Mouse (Mus musculus) thymus, adult 2 months (tissue): ENCODE data around the gene Sp9. TPM values are rescaled to one million over a fixed set of nuclear protein-coding genes. Genes with fewer than 3 reads are reported as not detected.

Experiments used
- DNase-seq: peaks from one replicate; pipeline ENCODE4 v3.0.0; 2021
- H3K27ac ChIP-seq: fragments of 200-500 bp; 2 replicates; pipeline ENCODE4 v1.5.1; 2012; ENCODE audit warnings: low read length, control low read depth; ENCODE audit not compliant: control insufficient read depth, insufficient read depth
- H3K27me3 ChIP-seq: fragments of 200-500 bp; 2 replicates; pipeline ENCODE4 v1.6.1; 2012; ENCODE audit warnings: mild to moderate bottlenecking, low read length, moderate library complexity, mixed read lengths; ENCODE audit not compliant: control insufficient read depth, insufficient read depth
- H3K36me3 ChIP-seq: fragments of 200-500 bp; 2 replicates; pipeline ENCODE4 v1.6.1; 2012; ENCODE audit warnings: mild to moderate bottlenecking, low read length, moderate library complexity; ENCODE audit not compliant: control insufficient read depth, insufficient read depth
- H3K4me1 ChIP-seq: fragments of 200-500 bp; replicated peaks from 2 replicates; pipeline ENCODE4 v1.6.1; 2012; ENCODE audit warnings: low read length; ENCODE audit not compliant: control insufficient read depth, insufficient read depth
- H3K4me3 ChIP-seq: fragments of 200-500 bp; 2 replicates; pipeline ENCODE4 v1.5.1; 2012; ENCODE audit warnings: mild to moderate bottlenecking, low read length, control low read depth, moderate library complexity; ENCODE audit not compliant: control insufficient read depth, insufficient read depth
- CTCF ChIP-seq: fragments of 200-500 bp; IDR thresholded peaks from 2 replicates; pipeline ENCODE4 v1.5.1; 2012; ENCODE audit warnings: mild to moderate bottlenecking, control low read depth, low read length, moderate library complexity, borderline replicate concordance; ENCODE audit not compliant: control insufficient read depth, poor library complexity, insufficient read depth; ENCODE audit errors: extremely low read depth
- POLR2A ChIP-seq: fragments of 200-500 bp; IDR thresholded peaks from 2 replicates; pipeline ENCODE4 v1.6.1; 2012; ENCODE audit warnings: mild to moderate bottlenecking, low read length, control low read depth, moderate library complexity; ENCODE audit not compliant: control insufficient read depth, poor library complexity, insufficient read depth; ENCODE audit errors: extremely low read depth
- WGBS: fragments of 180-500 bp; shearing (Covaris S2); methylation state at CpG from one replicate; pipeline ENCODE4 v1.1.7; 2018; 5-methylcytosine and 5-hydroxymethylcytosine counted together
- polyA plus RNA-seq: library from polyadenylated mRNA; depleted of rRNA; stranded (reverse); fragments of >200 nt; gene quantifications from 2 replicates; pipeline ENCODE4 v1.2.3, GENCODE M21; 2012

The Sp9 gene
- polyA plus RNA-seq, 1 experiment: not detected

DNA sequence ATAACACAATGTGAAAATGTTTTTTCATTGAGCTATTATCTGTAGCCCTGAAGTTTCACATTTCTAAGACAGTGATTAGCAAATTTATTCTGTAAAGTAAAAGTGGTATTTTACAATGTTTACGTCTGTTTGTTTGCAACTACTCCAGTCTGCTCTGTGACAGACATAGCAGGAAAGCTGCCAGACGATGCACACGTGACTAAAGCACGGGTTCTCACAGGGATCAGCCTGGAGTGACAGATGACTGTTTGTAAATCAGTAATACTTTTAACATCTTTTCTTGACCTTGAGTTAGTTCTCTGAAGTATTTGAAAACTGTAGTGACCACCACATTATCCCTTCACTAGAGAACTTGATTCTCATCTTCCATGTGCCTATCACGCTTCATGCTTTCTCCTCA lies 32.8 kb downstream of the Sp9 start:
- no peak for TF ChIP-seq CTCF
- no peak for TF ChIP-seq POLR2A
- peaks cover 68% of the 10 kb centered on the region for H3K36me3 ChIP-seq
- over 99% methylated on average over 5 of the region's 5 CpGs for WGBS
- H3K4me1 ChIP-seq: no peaks in the 10 kb centered on the region
- H3K27ac ChIP-seq: no peak overlapping the region
- H3K4me3 ChIP-seq: no peak overlapping the region
- no peak for DNase-seq
- H3K27me3 ChIP-seq: no peaks in the 10 kb centered on the region

DNA sequence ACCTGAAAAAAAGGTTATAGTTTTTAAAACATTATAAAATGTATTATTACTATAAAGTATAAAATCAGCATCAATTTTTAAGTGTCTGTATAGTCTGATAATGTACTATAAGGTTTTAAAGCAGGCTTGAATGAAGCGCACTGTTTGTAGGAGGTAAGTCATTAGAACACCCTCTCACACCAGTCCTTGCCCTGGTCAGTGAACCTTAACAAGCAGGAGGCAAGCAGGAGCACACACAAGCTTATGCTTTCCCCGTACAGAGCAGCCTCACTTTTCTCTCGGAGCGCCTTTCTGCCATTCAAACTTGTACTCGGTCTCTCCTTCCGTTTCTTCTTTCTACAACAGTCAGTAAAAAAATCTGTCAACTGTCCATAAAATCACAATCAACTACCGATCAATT lies 34.3 kb downstream of the Sp9 start:
- no peak overlapping the region for H3K4me3 ChIP-seq
- H3K27ac ChIP-seq: no peak overlapping the region
- no peaks in the 10 kb centered on the region for H3K27me3 ChIP-seq
- H3K36me3 ChIP-seq: peaks cover 69% of the 10 kb centered on the region
- TF ChIP-seq POLR2A (no peak), CTCF (no peak)
- no peaks in the 10 kb centered on the region for H3K4me1 ChIP-seq
- no peak for DNase-seq
- 94% methylated on average over 7 of the region's 7 CpGs for WGBS

DNA sequence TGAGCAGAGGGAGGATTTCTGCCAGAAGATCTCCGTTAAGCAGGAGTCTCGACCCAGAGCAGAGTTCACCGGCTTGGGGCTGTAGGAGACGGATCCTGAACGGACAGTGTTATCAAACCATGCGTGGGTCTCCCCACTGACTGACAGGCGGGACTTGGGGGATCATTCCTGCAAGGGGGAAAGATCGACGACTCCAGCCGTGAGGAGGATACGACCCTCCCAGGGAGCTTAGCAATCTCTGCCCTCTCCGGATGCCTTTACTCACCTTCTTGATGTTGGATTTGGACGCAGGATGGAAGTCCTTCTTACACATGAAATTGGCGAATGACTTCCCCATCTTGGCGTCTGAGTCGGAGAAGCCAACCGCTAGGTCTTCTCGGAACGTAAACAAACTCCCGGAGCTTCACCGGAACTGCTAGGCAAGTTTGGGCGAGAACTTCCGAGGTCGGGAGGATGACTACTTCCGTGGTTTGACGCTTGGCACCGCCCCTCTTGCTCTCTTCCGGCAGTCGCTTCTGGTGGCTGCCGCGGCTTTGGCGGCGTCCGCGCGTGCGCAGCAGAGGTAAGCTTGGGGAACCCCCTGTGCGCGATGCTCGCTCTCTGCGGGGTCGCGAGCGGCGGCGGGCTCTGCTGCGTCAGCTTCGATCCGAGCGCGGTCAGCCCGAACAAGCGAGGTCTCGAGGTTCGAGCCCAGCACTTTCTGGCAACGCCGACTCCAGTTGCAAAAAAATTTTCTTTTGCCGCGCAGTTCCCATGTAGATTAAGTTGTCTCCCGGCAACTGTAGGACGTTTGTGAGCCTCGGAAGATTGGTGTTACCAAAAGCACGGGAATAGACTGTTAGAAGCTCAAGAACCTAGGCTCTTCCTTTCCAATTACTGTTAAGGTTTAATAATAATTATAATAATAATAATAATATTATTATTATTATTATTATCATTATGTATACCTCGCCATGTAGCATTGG lies 40.7 kb downstream of the Sp9 start, which contains the start of the genes Scrn3 and Cir1:
Gene Scrn3, plus strand, starts transcription at position 450 of the 965 bp plus-strand sequence.
Gene Cir1, minus strand, starts transcription at position 550 of the 965 bp plus-strand sequence.
- peak; percentile 91 for TF ChIP-seq POLR2A
- TF ChIP-seq CTCF: peak; percentile 52; the same call in 1 of the 2 replicates
- Histone ChIP-seq H3K27ac (peak within 1 kb of the TSS; percentile 40), H3K4me1 (peaks cover 4% of the 10 kb centered on the region), H3K27me3 (no peaks in the 10 kb centered on the region), H3K4me3 (peak within 1 kb of the TSS; percentile 85), H3K36me3 (peaks cover 16% of the 10 kb centered on the region)
- peak; percentile 95 for DNase-seq
- WGBS: 1% methylated on average over 64 of the region's 64 CpGs

DNA sequence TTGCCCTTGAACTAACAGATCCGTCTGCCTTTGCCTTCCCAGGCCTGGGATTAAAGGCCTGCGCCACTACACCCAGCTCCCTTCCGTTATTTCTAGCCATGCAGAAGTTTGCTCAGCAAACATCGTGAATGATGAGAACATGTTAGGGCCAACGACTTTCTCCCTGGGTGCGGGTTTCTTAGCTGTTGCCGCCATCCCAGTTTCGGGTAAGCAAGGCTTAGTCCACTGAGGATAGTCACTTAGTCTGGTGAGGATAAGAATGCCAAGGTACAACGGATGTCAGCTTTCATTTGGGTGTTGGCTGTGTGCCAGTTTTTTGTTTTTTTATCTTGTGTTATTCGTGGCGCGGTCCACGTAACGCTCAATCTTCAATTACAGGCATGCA lies 41.4 kb downstream of the Sp9 start:
- H3K27ac ChIP-seq: peak overlapping the region; percentile 34; the same call in 1 of the 2 replicates
- 58% methylated on average over 14 of the region's 14 CpGs for WGBS
- peak overlapping the region; percentile 30; the same call in 1 of the 2 replicates for H3K4me3 ChIP-seq
- H3K36me3 ChIP-seq: peaks cover 13% of the 10 kb centered on the region
- no peaks in the 10 kb centered on the region for H3K27me3 ChIP-seq
- peaks cover 4% of the 10 kb centered on the region for H3K4me1 ChIP-seq
- TF ChIP-seq CTCF (no peak), POLR2A (no peak)
- DNase-seq: peak; percentile 26

DNA sequence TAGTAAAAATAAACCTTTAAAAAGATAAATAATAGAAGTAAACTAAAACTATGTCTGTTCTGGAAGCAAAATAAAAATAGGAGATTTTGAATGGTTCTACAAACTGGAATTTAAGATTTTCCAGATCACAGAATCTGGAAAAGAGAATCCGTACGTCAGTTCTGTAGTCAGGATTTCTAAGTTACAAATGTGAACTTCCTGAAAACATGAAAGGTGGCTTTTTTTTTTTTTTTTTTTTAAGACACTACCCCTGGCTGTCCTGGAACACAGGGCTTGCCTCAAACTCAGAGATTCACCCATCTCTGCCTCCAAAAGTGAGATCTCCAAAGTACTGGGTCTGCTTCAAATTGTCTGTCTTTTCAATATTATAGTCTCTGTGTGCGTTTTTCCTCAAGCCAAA lies 42.6 kb downstream of the Sp9 start:
- H3K36me3 ChIP-seq: peaks cover 7% of the 10 kb centered on the region; the same call in 1 of the 2 replicates
- no peaks in the 10 kb centered on the region for H3K27me3 ChIP-seq
- TF ChIP-seq CTCF: no peak
- no peak for TF ChIP-seq POLR2A
- WGBS: 97% methylated on average over 3 of the region's 3 CpGs
- H3K4me1 ChIP-seq: peaks cover 4% of the 10 kb centered on the region
- no peak for DNase-seq
- no peak overlapping the region for H3K27ac ChIP-seq
- no peak overlapping the region for H3K4me3 ChIP-seq

DNA sequence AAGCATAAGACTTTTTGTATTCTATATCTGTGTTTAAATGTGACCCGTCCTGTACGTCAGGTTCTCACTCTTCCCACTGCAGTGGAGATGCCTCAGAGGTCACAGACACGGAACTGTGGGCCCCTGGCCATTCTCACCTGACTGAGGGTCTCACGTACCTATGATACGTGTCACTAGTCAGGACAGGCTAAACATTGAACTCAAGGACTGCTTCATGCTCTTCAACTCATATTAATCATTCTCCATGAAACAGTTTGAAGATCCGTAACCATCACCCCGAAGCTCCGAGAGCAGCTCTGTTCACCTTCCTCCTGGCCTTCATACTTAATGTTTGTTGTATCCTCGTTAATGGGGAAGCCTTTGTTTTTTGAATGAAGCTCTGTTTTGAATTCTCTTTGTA lies 45.7 kb downstream of the Sp9 start:
- no peaks in the 10 kb centered on the region for H3K27me3 ChIP-seq
- no peak for TF ChIP-seq CTCF
- no peak for TF ChIP-seq POLR2A
- no peak for DNase-seq
- no peaks in the 10 kb centered on the region for H3K36me3 ChIP-seq
- peaks cover 4% of the 10 kb centered on the region for H3K4me1 ChIP-seq
- H3K27ac ChIP-seq: no peak overlapping the region
- 97% methylated on average over 9 of the region's 9 CpGs for WGBS
- no peak overlapping the region for H3K4me3 ChIP-seq
